Mouse (Mus musculus) midbrain, embryonic 15.5 days (tissue): ENCODE measurements around the gene Atp6v1g1. TPM values are rescaled to one million over a fixed set of nuclear protein-coding genes. Genes with fewer than 3 reads are reported as not detected.
A peak's percentile ranks its signal among the peaks of the same experiment; 100 is the strongest.

Experiments used
- ATAC-seq: fragments of 200-750 bp; cut with Nextera tagmentation; replicated peaks from 2 replicates; pipeline ENCODE4 v1.8.0; 2017; ENCODE audit warnings: moderate TSS enrichment
- H3K27ac ChIP-seq: fragments of 300-500 bp; sonication (generic); 2 replicates; pipeline ENCODE4 v1.5.1; 2015; ENCODE audit warnings: mild to moderate bottlenecking, inconsistent platforms
- H3K27me3 ChIP-seq: fragments of 300-500 bp; sonication (generic); replicated peaks from 2 replicates; pipeline ENCODE4 v1.6.1; 2015; ENCODE audit warnings: inconsistent platforms
- H3K36me3 ChIP-seq: fragments of 300-500 bp; sonication (generic); replicated peaks from 2 replicates; pipeline ENCODE4 v1.6.1; 2015; ENCODE audit warnings: inconsistent platforms
- H3K4me1 ChIP-seq: fragments of 300-500 bp; sonication (generic); 2 replicates; pipeline ENCODE4 v1.6.1; 2015; ENCODE audit warnings: inconsistent platforms
- H3K4me2 ChIP-seq: fragments of 300-500 bp; sonication (generic); 2 replicates; pipeline ENCODE4 v1.6.1; 2015; ENCODE audit warnings: inconsistent platforms, mild to moderate bottlenecking, moderate library complexity
- H3K4me3 ChIP-seq: fragments of 300-500 bp; sonication (generic); 2 replicates; pipeline ENCODE4 v1.5.1; 2015; ENCODE audit warnings: mild to moderate bottlenecking, inconsistent platforms
- H3K9ac ChIP-seq: fragments of 300-500 bp; sonication (generic); 2 replicates; pipeline ENCODE4 v1.6.1; 2015; ENCODE audit warnings: mild to moderate bottlenecking, inconsistent platforms
- H3K9me3 ChIP-seq: fragments of 300-500 bp; sonication (generic); 2 replicates; pipeline ENCODE4 v1.6.1; 2016; ENCODE audit warnings: inconsistent platforms
- WGBS: fragments of 180-500 bp; shearing (Covaris S2); methylation state at CpG from one replicate; pipeline ENCODE4 v1.1.7; 2015; ENCODE audit warnings: mixed read lengths; 5-methylcytosine and 5-hydroxymethylcytosine counted together
- polyA plus RNA-seq: library from polyadenylated mRNA; unstranded; fragments of >200 nt; fragmentation: Nextera tagmentation; extraction: Ambion mirVana; gene quantifications from 2 replicates; pipeline ENCODE4 v1.2.1, GENCODE M21; 2015

Gene Atp6v1g1
- polyA plus RNA-seq, 1 experiment from 2014 or later: 410 TPM

DNA sequence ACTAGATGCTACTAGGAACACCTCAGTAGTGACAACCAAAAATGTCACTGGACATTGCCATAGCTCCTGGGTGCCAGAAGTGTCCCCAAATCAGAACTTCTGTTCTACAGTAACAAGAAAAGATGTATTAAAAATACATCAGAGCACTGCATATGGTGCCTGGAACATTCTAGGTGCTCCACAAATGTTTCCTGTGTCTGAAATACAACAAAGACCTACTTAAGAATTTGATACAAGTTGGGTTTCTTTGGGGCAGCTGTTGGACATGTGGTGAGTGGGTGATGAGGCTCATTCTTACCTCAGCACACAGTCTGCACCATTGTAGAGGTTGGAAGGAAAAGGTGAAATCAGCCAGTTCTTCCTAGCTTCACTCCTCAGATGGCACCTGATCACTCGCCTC lies 8.3 kb downstream of the Atp6v1g1 start:
- 95% methylated on average over 1 of the region's 1 CpGs for WGBS
- ATAC-seq: no peak
- Histone ChIP-seq H3K9me3 (no peaks in the 10 kb centered on the region), H3K4me1 (peaks cover 8% of the 10 kb centered on the region; the same call in 1 of the 2 replicates), H3K4me3 (no peak overlapping the region), H3K4me2 (no peak overlapping the region), H3K27me3 (no peaks in the 10 kb centered on the region), H3K36me3 (peaks cover 31% of the 10 kb centered on the region), H3K27ac (no peak overlapping the region), H3K9ac (no peak overlapping the region)

DNA sequence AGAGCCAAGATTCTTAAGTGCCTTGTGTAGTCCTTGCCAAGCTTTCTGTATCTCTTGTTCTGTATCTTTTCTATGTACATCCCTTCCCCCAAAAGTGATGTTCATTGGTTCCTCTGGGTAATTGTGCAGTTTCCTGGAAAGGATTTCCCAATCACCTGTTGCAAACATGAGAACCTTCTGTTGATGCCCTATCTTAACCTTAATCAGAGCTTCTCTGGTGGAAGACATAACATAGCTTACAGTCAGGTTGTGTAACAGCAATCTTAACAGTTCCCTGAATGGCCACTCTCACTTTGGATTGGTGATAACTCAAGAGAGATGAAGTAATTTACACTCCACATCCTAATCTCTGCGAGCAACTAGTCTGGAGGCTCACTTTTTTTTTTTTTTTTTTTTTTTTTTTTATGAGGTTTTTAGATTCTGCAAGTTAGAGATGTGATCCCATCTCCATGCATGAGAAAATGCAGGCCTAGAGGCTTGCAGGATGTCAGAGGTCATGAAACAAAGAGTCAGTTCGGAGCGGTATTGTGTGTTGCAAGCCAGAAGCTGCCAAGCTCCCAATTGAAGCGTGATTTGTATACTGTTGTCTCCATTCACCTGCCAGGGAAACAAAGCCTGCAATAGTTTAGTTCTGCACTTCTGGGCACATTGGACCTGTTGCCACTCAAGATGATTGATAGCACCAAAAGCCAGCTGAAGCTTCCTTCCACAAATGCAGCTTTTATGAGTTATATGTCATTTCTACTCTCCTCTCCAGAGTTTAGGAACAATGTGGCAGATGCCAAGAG lies 9.4 kb downstream of the Atp6v1g1 start:
- no peaks in the 10 kb centered on the region for H3K9me3 ChIP-seq
- H3K36me3 ChIP-seq: peaks cover 25% of the 10 kb centered on the region
- H3K9ac ChIP-seq: no peak overlapping the region
- ATAC-seq: no peak
- no peak overlapping the region for H3K27ac ChIP-seq
- H3K27me3 ChIP-seq: no peaks in the 10 kb centered on the region
- 21% methylated on average over 4 of the region's 4 CpGs for WGBS
- no peak overlapping the region for H3K4me2 ChIP-seq
- peaks cover 12% of the 10 kb centered on the region for H3K4me1 ChIP-seq
- H3K4me3 ChIP-seq: no peak overlapping the region

DNA sequence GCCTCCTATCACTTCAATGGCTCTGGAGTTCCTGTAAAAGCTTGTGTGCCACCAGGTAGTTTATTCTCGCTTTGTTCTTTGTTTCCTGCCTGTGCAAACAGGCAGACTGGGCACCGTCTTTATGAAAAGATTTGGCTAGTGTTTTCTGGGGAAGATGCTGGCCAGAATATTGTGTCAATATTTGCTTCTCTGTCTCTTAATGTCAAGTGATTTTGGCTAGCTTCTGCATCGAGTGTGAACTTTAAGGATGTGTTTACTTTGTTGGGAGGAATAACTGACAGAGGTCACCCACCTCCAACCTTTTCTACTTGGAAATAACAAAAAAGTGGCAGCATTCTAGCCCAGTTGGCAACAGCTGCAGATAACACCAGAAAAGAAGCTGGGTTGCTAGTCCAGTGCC lies 10.0 kb downstream of the Atp6v1g1 start:
- Histone ChIP-seq H3K4me2 (no peak overlapping the region), H3K27ac (no peak overlapping the region), H3K36me3 (peaks cover 19% of the 10 kb centered on the region), H3K4me3 (no peak overlapping the region), H3K9me3 (no peaks in the 10 kb centered on the region), H3K27me3 (no peaks in the 10 kb centered on the region), H3K9ac (no peak overlapping the region), H3K4me1 (peaks cover 17% of the 10 kb centered on the region)
- no peak for ATAC-seq
- WGBS: 39% methylated on average over 3 of the region's 3 CpGs

DNA sequence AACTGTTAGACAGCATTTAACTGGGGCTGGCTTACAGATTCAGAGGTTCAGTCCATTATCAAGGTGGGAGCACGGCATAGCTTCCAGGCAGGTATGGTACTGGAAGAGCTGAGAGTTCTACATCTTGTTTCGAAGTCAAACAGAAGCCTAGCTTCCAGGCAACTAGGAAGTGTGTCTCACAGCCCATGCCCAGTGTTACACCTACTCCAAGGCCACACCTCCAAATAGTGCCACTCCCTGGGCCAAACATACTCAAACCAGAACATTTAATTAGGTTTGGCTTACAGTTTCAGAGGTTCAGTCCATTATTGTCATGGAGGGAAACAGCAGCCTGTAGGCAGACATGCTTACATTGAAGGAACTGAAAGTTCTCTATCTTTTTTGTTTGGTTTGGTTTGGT lies 10.5 kb downstream of the Atp6v1g1 start:
- Histone ChIP-seq H3K27ac (no peak overlapping the region), H3K27me3 (no peaks in the 10 kb centered on the region), H3K4me2 (no peak overlapping the region), H3K4me3 (no peak overlapping the region), H3K36me3 (peaks cover 18% of the 10 kb centered on the region), H3K4me1 (peaks cover 17% of the 10 kb centered on the region), H3K9me3 (no peaks in the 10 kb centered on the region), H3K9ac (no peak overlapping the region)
- WGBS: 95% methylated on average over 2 of the region's 2 CpGs
- ATAC-seq: no peak

DNA sequence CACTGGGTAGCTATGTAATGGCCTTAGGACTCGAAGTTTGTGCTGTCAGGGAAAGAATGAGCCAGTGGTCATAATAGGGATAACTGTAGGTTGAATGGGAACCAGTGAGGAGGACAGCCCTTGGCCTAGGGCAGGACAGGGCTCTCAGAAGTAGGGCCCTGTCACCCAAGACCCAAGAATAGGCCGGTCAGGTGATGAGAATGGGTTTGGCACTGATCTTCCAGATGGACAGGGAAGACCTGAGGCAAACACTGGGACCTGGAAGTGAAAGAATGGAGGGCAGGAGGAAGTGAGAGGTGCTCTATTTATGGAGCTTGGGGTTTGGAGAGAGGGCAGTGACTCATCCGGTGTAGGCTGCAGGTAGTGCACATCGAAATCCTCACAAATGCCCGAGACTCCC lies 12.1 kb downstream of the Atp6v1g1 start:
- no peak overlapping the region for H3K4me3 ChIP-seq
- no peak overlapping the region for H3K9ac ChIP-seq
- no peaks in the 10 kb centered on the region for H3K9me3 ChIP-seq
- no peak overlapping the region for H3K4me2 ChIP-seq
- peaks cover 8% of the 10 kb centered on the region for H3K36me3 ChIP-seq
- H3K4me1 ChIP-seq: peaks cover 17% of the 10 kb centered on the region
- no peak overlapping the region for H3K27ac ChIP-seq
- no peak for ATAC-seq
- no peaks in the 10 kb centered on the region for H3K27me3 ChIP-seq
- 68% methylated on average over 5 of the region's 5 CpGs for WGBS

DNA sequence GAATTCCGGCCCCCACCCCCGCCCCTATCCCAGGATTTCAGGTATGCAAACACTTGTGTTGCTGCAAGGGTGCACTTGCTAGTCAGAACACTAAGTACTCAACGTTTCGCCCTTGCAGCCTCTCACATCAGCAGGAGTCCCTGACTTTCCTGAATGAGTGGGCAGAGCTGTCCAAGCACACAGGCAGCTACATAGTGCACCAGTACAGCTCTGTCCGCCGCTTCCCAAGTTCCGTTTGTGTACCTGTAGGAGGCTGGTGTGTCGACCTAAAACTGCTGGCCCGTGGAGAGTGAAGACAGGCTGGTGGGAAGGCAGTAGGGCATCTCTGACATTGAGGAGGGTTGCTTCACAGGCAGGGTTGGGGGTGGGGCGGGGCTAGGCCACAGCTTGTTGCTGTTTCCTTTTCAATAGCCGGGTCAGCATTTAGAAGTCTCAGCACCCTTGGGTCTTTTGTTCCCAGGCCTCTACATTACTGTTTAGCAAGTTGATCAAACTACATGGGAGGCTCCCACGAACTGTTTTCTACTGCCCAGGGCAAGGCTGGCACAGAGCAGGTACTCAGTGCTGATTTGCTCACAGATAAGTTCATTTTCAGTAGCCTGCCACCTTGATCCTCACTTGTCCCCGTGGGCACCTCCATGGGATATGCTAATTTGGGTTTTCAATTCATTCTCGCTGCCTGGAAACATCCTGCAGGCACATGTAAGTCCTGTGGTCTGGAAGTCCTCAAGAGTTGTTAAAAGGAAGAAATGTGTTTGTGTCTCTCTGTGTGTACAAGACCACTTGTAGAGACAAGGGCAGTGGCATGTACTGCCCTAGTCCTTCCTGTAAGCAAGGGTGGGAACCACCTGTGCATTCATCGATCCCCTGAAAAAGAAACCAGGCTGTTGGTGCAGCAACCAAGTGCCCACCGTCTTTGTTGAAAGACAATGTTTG lies 12.8 kb downstream of the Atp6v1g1 start:
- Histone ChIP-seq H3K27ac (no peak overlapping the region), H3K4me3 (peak overlapping the region; percentile 65; the same call in 1 of the 2 replicates), H3K27me3 (no peaks in the 10 kb centered on the region), H3K4me1 (peaks cover 17% of the 10 kb centered on the region), H3K36me3 (peaks cover 3% of the 10 kb centered on the region), H3K4me2 (peak overlapping the region; percentile 82), H3K9ac (no peak overlapping the region), H3K9me3 (no peaks in the 10 kb centered on the region)
- 28% methylated on average over 16 of the region's 16 CpGs for WGBS
- 0 out of 2 replicates have a peak, but pooled peaks have one; percentile 7 for ATAC-seq

DNA sequence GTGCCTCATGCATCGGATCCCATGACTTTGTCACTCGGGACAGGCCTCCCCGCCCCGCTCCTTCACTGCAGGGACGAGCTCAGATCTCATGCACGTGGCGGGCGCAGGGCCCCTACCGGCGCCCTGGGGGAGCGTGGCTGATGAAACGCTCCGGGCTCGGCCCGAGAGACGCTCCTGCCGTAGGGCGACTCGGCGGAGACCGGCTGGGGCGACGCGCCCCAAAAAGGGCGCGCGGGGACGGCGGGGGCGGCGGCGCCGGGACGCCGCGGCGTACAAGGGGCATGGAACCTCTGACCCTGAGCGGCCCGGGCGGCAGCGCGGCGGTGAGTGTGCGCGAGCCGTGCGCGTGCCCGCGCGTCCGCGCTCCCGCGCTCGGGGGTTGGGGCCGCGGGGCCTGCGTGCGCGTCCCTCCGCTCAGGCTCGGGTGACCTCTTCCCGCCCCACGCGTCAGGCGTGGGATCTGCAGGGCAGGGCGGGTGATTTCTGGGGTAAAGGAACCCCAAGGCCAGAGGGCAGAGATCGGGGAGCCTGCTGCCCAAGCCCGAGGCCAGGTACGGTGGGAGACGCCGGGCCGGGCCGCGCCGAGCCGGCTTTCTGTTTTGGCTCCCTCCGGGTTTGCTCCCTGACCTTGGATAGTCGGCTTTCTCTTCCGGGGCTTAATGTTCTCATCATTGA lies 14.0 kb downstream of the Atp6v1g1 start, which contains the start of gene Tmem268:
Gene Tmem268 (plus strand): TSS at position 375 of the 675 bp plus-strand sequence.
- H3K9me3 ChIP-seq: no peaks in the 10 kb centered on the region
- peak within 1 kb of the TSS; percentile 65 for H3K4me3 ChIP-seq
- H3K9ac ChIP-seq: peak within 1 kb of the TSS; percentile 63
- WGBS: under 1% methylated on average over 78 of the region's 81 CpGs
- no peaks in the 10 kb centered on the region for H3K36me3 ChIP-seq
- peak; percentile 80 for ATAC-seq
- peaks cover 17% of the 10 kb centered on the region for H3K4me1 ChIP-seq
- H3K27ac ChIP-seq: no peak within 1 kb of the TSS
- H3K4me2 ChIP-seq: peak within 1 kb of the TSS; percentile 82
- H3K27me3 ChIP-seq: no peaks in the 10 kb centered on the region

DNA sequence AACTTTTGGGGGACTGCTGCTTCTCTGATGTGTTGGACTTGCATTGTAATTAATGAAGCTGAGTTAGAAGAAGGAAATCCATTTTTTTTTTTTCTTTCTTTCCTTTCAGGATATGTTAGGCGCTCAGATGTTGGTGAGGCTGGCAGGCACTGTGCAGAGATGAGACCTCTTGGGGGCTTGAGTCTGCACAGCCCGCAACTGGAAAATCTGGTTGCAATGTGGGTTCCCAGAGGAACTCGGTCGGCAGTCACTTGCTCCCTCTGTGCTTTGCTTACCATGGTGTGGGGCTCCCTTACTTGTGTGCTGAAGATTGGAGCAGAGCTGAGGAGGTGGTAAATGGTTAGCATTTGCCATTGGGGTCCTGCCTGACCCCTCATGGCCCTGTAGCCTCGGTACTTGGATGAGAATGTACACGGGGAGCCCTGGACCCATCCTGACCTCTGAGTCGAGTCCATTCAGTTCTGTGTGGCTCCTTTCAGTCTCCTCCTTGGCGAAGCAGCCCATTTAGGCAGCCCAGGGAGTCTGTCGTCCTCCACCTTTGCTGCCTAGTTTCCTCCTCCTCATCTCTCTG lies 14.6 kb downstream of the Atp6v1g1 start:
- peak; percentile 28 for ATAC-seq

DNA sequence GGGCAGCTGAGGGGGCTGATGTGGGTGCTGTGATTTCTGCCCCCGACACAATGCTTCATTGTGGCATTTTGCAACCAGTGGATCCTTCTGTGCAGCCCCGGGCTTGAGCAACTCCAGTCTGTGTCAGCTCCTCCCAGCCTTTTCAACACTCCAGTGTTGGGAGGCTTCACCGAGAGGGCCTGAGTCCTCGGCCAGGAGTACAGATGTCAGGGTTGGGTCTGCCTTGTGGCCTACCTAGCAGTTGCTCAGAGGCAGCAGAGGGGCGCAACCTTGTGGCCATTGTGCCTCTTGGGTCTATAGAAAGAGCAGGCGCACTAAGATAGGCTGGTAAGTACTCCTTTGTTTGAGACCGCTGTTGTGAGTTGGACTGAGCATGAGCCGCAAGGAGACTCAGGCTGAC lies 15.5 kb downstream of the Atp6v1g1 start:
- H3K4me1 ChIP-seq: peaks cover 17% of the 10 kb centered on the region
- no peaks in the 10 kb centered on the region for H3K9me3 ChIP-seq
- 52% methylated on average over 8 of the region's 8 CpGs for WGBS
- no peaks in the 10 kb centered on the region for H3K36me3 ChIP-seq
- H3K27ac ChIP-seq: no peak overlapping the region
- H3K4me3 ChIP-seq: no peak overlapping the region
- no peak overlapping the region for H3K4me2 ChIP-seq
- H3K9ac ChIP-seq: no peak overlapping the region
- no peak for ATAC-seq
- no peaks in the 10 kb centered on the region for H3K27me3 ChIP-seq

More for the DNA sequence above, 14.6 kb downstream of the Atp6v1g1 start:
- Histone ChIP-seq H3K36me3 (no peaks in the 10 kb centered on the region), H3K27ac (no peak overlapping the region), H3K9ac (peak overlapping the region; percentile 63; the same call in 1 of the 2 replicates), H3K9me3 (no peaks in the 10 kb centered on the region), H3K27me3 (no peaks in the 10 kb centered on the region), H3K4me2 (peak overlapping the region; percentile 82), H3K4me1 (peaks cover 17% of the 10 kb centered on the region), H3K4me3 (peak overlapping the region; percentile 65)
- WGBS: 32% methylated on average over 9 of the region's 9 CpGs

DNA sequence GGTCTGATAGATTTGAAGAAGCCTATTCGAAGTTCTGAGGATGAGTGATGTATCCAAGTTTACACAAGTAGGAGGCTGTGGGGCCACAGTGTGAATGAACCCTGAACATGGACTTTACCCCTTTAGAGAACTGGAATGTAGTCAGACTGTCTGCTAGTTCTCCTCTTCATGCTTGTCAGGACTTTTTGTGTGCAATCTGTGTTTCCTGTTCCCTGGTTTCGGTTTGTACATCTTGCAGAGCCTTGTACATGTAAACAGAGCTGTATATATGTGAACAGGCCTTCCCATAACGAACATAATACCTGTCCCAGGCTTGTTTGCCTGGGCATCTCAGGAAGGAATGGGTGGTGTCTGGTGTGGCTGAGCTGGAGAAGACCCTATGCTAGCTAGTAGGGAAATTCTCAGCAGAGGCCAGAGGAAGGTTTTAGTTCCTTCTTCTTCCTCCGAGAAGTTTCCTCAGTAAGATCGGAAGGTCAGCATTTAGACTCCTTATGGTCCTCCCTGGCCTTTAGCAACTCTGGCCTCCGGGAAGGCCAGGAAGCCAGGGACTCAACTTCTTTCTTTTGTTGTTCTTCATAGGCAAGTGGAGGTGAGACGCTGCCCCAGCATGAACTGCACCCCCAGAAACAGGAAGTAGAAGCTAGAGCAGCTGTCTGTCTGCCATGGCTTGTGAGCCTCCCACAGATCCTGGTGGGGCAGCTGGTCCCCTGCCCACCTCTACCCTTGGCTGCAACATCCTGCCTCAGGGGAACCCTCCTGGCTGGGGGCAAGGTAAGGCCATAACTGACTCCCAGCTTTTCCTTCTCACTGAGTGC lies 17.5 kb downstream of the Atp6v1g1 start:
- Histone ChIP-seq H3K27ac (no peak overlapping the region), H3K9me3 (no peaks in the 10 kb centered on the region), H3K4me1 (peaks cover 17% of the 10 kb centered on the region), H3K36me3 (no peaks in the 10 kb centered on the region), H3K9ac (no peak overlapping the region), H3K4me3 (no peak overlapping the region), H3K4me2 (no peak overlapping the region), H3K27me3 (no peaks in the 10 kb centered on the region)
- ATAC-seq: no peak
- 80% methylated on average over 7 of the region's 7 CpGs for WGBS

DNA sequence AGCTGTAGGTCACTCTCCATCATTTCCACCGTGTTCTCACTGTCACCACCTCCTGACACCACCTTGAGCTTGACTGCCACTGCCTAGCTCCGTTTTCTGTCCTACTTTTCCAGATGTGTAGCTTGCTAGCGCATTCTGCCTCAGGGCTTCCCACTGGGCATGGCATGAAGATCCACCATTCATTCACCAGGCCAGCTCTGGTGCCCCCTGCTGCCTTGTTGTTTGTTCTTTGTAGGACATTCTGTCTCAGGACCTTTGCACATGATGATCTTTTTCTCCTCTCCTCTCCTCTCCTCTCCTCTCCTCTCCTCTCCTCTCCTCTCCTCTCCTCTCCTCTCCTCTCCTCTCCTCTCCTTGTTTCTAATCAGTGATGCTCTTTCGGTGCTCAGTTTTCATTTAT lies 18.2 kb downstream of the Atp6v1g1 start:
- 88% methylated on average over 4 of the region's 4 CpGs for WGBS
- no peak overlapping the region for H3K9ac ChIP-seq
- ATAC-seq: no peak
- H3K9me3 ChIP-seq: no peaks in the 10 kb centered on the region
- H3K27me3 ChIP-seq: no peaks in the 10 kb centered on the region
- no peak overlapping the region for H3K27ac ChIP-seq
- H3K36me3 ChIP-seq: no peaks in the 10 kb centered on the region
- peaks cover 13% of the 10 kb centered on the region for H3K4me1 ChIP-seq
- H3K4me2 ChIP-seq: no peak overlapping the region
- H3K4me3 ChIP-seq: no peak overlapping the region
